Mouse (Mus musculus): ENCODE data around the gene Abi2. TPM values are rescaled to one million over a fixed set of nuclear protein-coding genes. Genes with fewer than 3 reads are reported as not detected.

The Abi2 gene
- 25.8 and 27.2 TPM in 2 replicates for polyA plus RNA-seq (2015; fragmentation: Nextera tagmentation; extraction: Ambion mirVana)

DNA sequence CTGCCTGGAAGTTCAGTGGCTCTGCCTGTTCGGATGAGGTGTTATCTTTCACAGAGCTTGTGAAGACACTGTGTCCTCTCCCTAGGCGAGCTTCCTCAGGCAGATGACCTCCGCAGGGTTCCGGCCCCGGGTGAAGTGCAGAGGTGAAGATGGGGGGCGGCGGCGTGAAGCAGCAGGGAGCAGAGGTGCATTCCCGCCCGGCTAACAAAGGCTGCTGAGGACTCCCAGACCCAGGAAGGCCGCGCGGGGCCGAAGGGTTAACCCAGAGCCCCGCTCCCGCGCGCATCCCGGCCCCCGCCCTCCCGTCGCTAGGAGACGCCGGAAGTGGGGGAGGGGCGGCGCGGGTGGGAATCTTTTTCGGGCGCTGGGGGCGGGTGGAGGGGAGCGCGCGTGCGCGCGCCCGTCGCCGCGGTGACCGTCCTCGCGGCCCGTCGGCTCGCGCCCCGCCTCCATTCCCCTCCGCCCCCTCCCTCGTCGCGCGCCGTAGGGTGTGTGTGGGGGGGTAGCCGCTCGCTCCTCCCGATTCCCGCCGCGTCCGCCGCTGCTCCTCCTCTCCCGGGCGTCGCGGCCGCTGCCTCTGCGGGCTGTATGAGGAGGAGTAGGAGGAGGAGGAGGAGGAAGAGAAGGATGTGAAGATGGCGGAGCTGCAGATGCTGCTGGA is at the start of gene Abi2:
Gene Abi2, plus strand, starts transcription at position 452 of the 661 bp plus-strand sequence.
- Histone ChIP-seq H3K9me3 (no peaks in the 10 kb centered on the region), H3K27me3 (replicated peaks) (no peaks in the 10 kb centered on the region), H3K9ac (peak within 1 kb of the TSS; percentile 97), H3K36me3 (no peaks in the 10 kb centered on the region), H3K4me3 (peak within 1 kb of the TSS; percentile 96), H3K4me2 (peak within 1 kb of the TSS; percentile 77), H3K4me1 (peaks cover 37% of the 10 kb centered on the region), H3K27ac (replicated peaks) (peak within 1 kb of the TSS; percentile 95)
- 1% methylated on average over 45 of the region's 69 CpGs for WGBS
- ATAC-seq (ENCODE audit: extremely low read depth, insufficient number of reproducible peaks, low FRiP score, low TSS enrichment) = peak; percentile 84

GRCm38 (mm10) chr1:60361626-60362025 is 47.8 kb upstream of the Abi2 start:
- no peak overlapping the region for H3K4me2 ChIP-seq
- no peaks in the 10 kb centered on the region for H3K27me3 ChIP-seq (replicated peaks)
- no peak overlapping the region for H3K9ac ChIP-seq
- H3K36me3 ChIP-seq = peaks cover 56% of the 10 kb centered on the region
- 95% methylated on average over 1 of the region's 1 CpGs for WGBS
- no peak overlapping the region for H3K4me3 ChIP-seq
- H3K27ac ChIP-seq (replicated peaks) = no peak overlapping the region
- no peaks in the 10 kb centered on the region for H3K4me1 ChIP-seq
- ATAC-seq (ENCODE audit: extremely low read depth, insufficient number of reproducible peaks, low FRiP score, low TSS enrichment) = no peak
- no peaks in the 10 kb centered on the region for H3K9me3 ChIP-seq

DNA sequence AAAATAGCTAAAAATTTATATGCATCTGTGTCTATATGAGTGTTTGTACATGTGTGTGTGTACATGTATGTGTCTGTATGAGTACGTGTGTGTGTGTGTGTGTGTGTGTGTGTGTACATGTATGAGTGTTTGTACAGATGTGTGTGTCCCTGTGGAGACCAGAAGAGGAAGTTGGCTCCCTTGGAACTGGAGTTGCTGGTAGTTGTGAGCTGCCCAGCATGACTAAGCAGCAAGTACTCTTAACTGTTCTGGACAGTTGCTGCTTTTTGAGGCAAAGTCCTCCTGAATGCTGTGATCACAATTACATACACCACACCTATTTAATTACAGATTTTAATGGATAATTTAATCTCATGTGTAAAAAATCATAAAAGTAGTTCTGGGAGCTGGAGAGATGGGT is 32.9 kb upstream of the Abi2 start:
- peaks cover 90% of the 10 kb centered on the region for H3K36me3 ChIP-seq
- no peak overlapping the region for H3K27ac ChIP-seq (replicated peaks)
- H3K27me3 ChIP-seq (replicated peaks) = no peaks in the 10 kb centered on the region
- H3K4me1 ChIP-seq = no peaks in the 10 kb centered on the region
- H3K9me3 ChIP-seq = no peaks in the 10 kb centered on the region
- ATAC-seq (ENCODE audit: extremely low read depth, insufficient number of reproducible peaks, low FRiP score, low TSS enrichment) = no peak
- H3K4me2 ChIP-seq = no peak overlapping the region
- no peak overlapping the region for H3K4me3 ChIP-seq
- 93% methylated on average over 1 of the region's 1 CpGs for WGBS
- no peak overlapping the region for H3K9ac ChIP-seq

- Histone ChIP-seq H3K27ac (replicated peaks) (no peak overlapping the region), H3K27me3 (replicated peaks) (no peaks in the 10 kb centered on the region), H3K4me1 (no peaks in the 10 kb centered on the region), H3K4me3 (no peak overlapping the region), H3K36me3 (peaks cover 82% of the 10 kb centered on the region), H3K9ac (no peak overlapping the region), H3K9me3 (no peaks in the 10 kb centered on the region), H3K4me2 (no peak overlapping the region)
- 84% methylated on average over 3 of the region's 3 CpGs for WGBS
- no peak for ATAC-seq (ENCODE audit: extremely low read depth, insufficient number of reproducible peaks, low FRiP score, low TSS enrichment)
Observed at GRCm38 (mm10) chr1:60381910-60382309, 27.5 kb upstream of the Abi2 start.

DNA sequence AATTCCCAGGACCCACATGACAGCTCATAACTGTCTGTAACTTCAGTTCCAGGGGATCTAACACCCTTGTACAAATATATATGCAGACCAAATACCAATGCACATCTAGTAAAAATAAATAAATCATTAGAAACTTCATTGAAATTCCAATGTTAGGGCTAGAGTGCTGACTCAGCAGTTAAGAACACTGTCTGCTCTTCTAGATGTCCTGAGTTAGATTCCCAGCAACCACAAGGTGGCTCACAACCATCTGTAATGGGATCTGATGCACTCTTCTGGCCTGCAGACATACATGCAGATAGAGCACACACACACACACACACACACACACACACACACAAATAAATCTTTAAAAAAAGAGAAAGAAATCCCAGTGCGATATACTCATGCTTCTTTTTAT is 4.6 kb upstream of the Abi2 start:
- H3K27ac ChIP-seq (replicated peaks) = no peak overlapping the region
- no peak overlapping the region for H3K4me3 ChIP-seq
- no peaks in the 10 kb centered on the region for H3K27me3 ChIP-seq (replicated peaks)
- no peak overlapping the region for H3K4me2 ChIP-seq
- no peak overlapping the region for H3K9ac ChIP-seq
- WGBS = 100% methylated on average over 1 of the region's 1 CpGs
- peaks cover 22% of the 10 kb centered on the region for H3K4me1 ChIP-seq
- H3K9me3 ChIP-seq = 0 out of 2 replicates have a peak, but pooled peaks cover 4% of the 10 kb centered on the region
- H3K36me3 ChIP-seq = no peaks in the 10 kb centered on the region
- ATAC-seq (ENCODE audit: extremely low read depth, insufficient number of reproducible peaks, low FRiP score, low TSS enrichment) = no peak

DNA sequence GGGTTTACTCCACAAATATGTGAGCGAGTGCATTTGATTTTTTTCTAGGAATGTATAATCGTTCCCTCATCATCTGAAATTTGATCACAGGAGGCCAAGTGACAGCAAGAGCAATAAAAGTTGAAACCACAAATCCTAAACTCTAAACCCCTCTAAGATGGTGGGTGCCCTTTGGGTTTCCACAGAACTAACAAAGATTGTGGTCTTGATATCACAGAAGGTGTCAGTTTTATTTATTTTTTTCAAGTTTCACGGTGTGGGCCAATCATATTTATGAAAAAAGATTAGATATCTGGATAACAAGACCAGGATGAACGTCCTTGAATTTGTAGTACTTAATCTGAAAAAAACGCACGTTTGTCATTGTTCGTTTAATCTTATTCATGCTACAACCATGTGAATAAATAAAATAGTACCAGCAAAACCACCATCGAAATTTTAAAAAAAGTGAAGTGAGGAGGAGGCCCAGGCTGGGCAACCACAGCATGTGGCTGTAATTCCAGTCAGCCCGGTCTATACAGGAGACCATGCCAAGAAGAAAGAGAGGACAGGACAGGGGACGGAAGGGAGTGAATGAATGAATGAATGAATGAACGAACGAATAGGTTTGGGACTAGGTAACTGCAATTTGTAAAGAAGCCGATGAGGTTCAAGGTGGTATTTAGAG is 785 bp upstream of the Abi2 start:
- WGBS = 18% methylated on average over 13 of the region's 13 CpGs
- no peak for ATAC-seq (ENCODE audit: extremely low read depth, insufficient number of reproducible peaks, low FRiP score, low TSS enrichment)

DNA sequence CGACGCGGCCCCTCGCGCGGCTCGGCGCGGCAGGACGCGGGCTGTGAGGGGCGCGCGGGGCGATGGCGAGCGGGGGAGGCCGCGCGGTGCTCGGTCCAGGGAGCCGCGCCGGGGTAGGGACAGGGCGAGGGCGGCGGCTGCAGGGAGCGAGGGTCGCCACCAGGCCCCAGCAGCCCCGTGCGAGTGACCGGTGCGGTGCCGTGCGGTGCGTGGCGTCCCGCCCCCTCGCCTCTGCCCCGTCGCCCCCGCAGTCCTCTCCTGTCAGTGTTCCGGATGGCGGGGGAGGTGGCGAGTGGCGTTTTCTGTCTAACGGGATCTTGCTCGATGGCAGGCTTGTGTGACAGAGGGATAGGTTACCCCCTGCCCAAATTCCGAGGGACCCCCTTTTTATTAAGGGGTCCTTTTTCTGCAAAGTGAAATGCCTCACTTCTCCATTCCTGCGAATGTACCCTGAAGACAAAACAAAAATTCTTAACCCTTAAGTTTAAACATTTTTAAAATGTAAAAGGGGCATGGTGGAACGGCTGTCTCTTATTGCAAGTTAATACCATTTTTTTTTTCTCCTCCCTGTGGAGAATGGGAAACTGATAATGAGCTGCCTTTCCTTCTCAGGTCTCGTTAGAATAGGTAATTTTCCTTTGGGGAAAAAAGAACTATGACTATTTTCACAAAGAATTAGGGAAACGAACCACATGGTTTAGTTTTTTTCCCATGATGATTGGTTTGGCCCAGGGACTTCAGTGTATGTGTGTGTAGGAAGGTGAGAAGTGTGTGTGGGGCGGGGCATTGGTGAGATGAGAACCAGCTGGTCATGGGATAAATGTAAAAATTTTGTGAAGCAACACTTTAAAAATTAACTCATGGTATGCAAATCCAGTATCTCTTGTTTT is 754 bp downstream of the Abi2 start:
- under 1% methylated on average over 50 of the region's 54 CpGs for WGBS

More for the DNA sequence above, 785 bp upstream of the Abi2 start:
- H3K9me3 ChIP-seq = no peaks in the 10 kb centered on the region
- no peaks in the 10 kb centered on the region for H3K36me3 ChIP-seq
- H3K4me1 ChIP-seq = peaks cover 37% of the 10 kb centered on the region
- peak overlapping the region; percentile 96 for H3K4me3 ChIP-seq
- peak overlapping the region; percentile 97 for H3K9ac ChIP-seq
- peak overlapping the region; percentile 95 for H3K27ac ChIP-seq (replicated peaks)
- H3K4me2 ChIP-seq = peak overlapping the region; percentile 77
- H3K27me3 ChIP-seq (replicated peaks) = no peaks in the 10 kb centered on the region

GRCm38 (mm10) chr1:60416724-60417123 is 7.3 kb downstream of the Abi2 start:
- Histone ChIP-seq H3K9ac (no peak overlapping the region), H3K4me3 (no peak overlapping the region), H3K27me3 (replicated peaks) (no peaks in the 10 kb centered on the region), H3K27ac (replicated peaks) (no peak overlapping the region), H3K4me2 (no peak overlapping the region), H3K9me3 (peaks cover 2% of the 10 kb centered on the region; the same call in 1 of the 2 replicates), H3K36me3 (0 out of 2 replicates have a peak, but pooled peaks cover 3% of the 10 kb centered on the region), H3K4me1 (peaks cover 15% of the 10 kb centered on the region)
- no peak for ATAC-seq (ENCODE audit: extremely low read depth, insufficient number of reproducible peaks, low FRiP score, low TSS enrichment)
- 58% methylated on average over 3 of the region's 3 CpGs for WGBS

More for the DNA sequence above, 754 bp downstream of the Abi2 start:
- H3K9me3 ChIP-seq = no peaks in the 10 kb centered on the region
- peak overlapping the region; percentile 95 for H3K27ac ChIP-seq (replicated peaks)
- no peaks in the 10 kb centered on the region for H3K36me3 ChIP-seq
- ATAC-seq (ENCODE audit: extremely low read depth, insufficient number of reproducible peaks, low FRiP score, low TSS enrichment) = peak; percentile 53
- peak overlapping the region; percentile 97 for H3K9ac ChIP-seq
- no peaks in the 10 kb centered on the region for H3K27me3 ChIP-seq (replicated peaks)
- H3K4me1 ChIP-seq = peaks cover 37% of the 10 kb centered on the region
- peak overlapping the region; percentile 77 for H3K4me2 ChIP-seq
- H3K4me3 ChIP-seq = peak overlapping the region; percentile 96

DNA sequence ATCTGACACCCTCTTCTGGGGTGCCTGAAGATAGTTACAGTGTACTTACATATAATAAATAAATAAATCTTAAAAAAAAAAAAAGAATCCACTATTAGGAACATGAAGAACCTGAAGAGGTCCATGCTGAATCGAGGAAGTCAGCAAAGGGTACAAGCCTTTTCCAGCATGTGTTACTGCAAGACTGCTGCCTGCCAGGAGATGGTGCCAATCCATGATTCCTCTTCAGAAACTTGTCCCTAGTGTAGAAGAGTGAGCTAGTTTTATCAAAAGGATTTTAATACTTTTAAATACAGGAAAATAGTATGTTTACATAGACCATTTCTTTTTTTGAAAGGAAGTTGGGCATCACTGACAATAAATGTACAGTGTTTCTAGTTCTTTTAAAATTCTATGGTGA is 14.5 kb downstream of the Abi2 start:
- ATAC-seq (ENCODE audit: extremely low read depth, insufficient number of reproducible peaks, low FRiP score, low TSS enrichment) = no peak
- H3K4me2 ChIP-seq = no peak overlapping the region

DNA sequence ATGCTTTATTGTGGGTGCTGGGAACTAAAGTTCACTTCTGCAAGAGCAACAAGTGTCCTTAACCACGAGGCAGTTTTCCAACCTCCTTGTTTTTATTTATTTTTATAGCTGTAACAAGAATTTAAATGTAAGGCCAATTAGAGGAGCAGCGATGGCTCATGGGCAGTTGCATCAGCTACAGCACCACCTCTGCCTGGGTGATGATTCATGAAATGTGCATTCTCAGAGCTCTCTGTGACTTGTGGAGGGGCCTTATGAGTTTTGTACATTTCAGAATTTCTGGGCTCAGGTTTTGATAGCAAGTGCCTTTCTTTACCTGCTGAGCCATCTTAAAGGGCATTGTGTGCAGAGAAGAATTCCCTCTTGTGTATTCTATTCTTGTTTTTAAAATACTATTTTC is 18.9 kb downstream of the Abi2 start:
- H3K9me3 ChIP-seq = no peaks in the 10 kb centered on the region
- ATAC-seq (ENCODE audit: extremely low read depth, insufficient number of reproducible peaks, low FRiP score, low TSS enrichment) = no peak
- no peaks in the 10 kb centered on the region for H3K4me1 ChIP-seq
- WGBS = 86% methylated on average over 2 of the region's 2 CpGs
- no peak overlapping the region for H3K4me3 ChIP-seq
- H3K27ac ChIP-seq (replicated peaks) = no peak overlapping the region
- H3K4me2 ChIP-seq = no peak overlapping the region
- H3K9ac ChIP-seq = no peak overlapping the region
- H3K36me3 ChIP-seq = 0 out of 2 replicates have a peak, but pooled peaks cover 2% of the 10 kb centered on the region
- no peaks in the 10 kb centered on the region for H3K27me3 ChIP-seq (replicated peaks)

More for the DNA sequence above, 14.5 kb downstream of the Abi2 start:
- Histone ChIP-seq H3K9ac (no peak overlapping the region), H3K36me3 (0 out of 2 replicates have a peak, but pooled peaks cover 2% of the 10 kb centered on the region), H3K4me1 (peaks cover 4% of the 10 kb centered on the region; the same call in 1 of the 2 replicates), H3K27ac (replicated peaks) (no peak overlapping the region), H3K4me3 (no peak overlapping the region), H3K9me3 (no peaks in the 10 kb centered on the region), H3K27me3 (replicated peaks) (no peaks in the 10 kb centered on the region)
- 75% methylated on average over 1 of the region's 1 CpGs for WGBS

GRCm38 (mm10) chr1:60428932-60429331 is 19.5 kb downstream of the Abi2 start:
- Histone ChIP-seq H3K36me3 (0 out of 2 replicates have a peak, but pooled peaks cover 2% of the 10 kb centered on the region), H3K27ac (replicated peaks) (no peak overlapping the region), H3K4me3 (no peak overlapping the region), H3K9ac (no peak overlapping the region), H3K27me3 (replicated peaks) (no peaks in the 10 kb centered on the region), H3K4me2 (no peak overlapping the region), H3K9me3 (no peaks in the 10 kb centered on the region), H3K4me1 (no peaks in the 10 kb centered on the region)
- no peak for ATAC-seq (ENCODE audit: extremely low read depth, insufficient number of reproducible peaks, low FRiP score, low TSS enrichment)
- 72% methylated on average over 2 of the region's 2 CpGs for WGBS

Data from heart, embryonic 13.5 days (tissue).